Mouse (Mus musculus): Measurements from ENCODE around the gene Itfg2. TPM values are rescaled to one million over a fixed set of nuclear protein-coding genes. Genes with fewer than 3 reads are reported as not detected.
A peak's percentile ranks its signal among the peaks of the same experiment; 100 is the strongest.

Gene Itfg2
- total RNA-seq, 2 experiments from 2014 or later, result 15.3 to 16.3 TPM

- no peak for TF ChIP-seq CTCF (IDR thresholded peaks at IDR 0.05)
- Histone ChIP-seq H3K4me3 (no peak overlapping the region), H3K27ac (no peak overlapping the region)
- intact Hi-C loops (cut with DNase I), result no loop called here
- DNase-seq, result no peak
These were observed 4.6 kb upstream of the Itfg2 start for GRCm38 (mm10) chr6:128429300-128429699.

GRCm38 (mm10) chr6:128427571-128427970, 2.8 kb upstream of the Itfg2 start:
- no peak overlapping the region for H3K4me3 ChIP-seq
- DNase-seq, result no peak
- no peak for TF ChIP-seq CTCF (IDR thresholded peaks at IDR 0.05)
- intact Hi-C loops (cut with DNase I), result no loop called here
- H3K27ac ChIP-seq, result no peak overlapping the region

GRCm38 (mm10) chr6:128425046-128425445, 315 bp upstream of the Itfg2 start:
- Histone ChIP-seq H3K4me3 (peak overlapping the region; percentile 71), H3K27ac (peak overlapping the region; percentile 100)
- DNase-seq, result no peak
- intact Hi-C loops (cut with DNase I), result no loop called here
- no peak for TF ChIP-seq CTCF (IDR thresholded peaks at IDR 0.05)

GRCm38 (mm10) chr6:128423496-128424268, 1.0 kb downstream of the Itfg2 start:
- Histone ChIP-seq H3K27ac (peak overlapping the region; percentile 100), H3K4me3 (peak overlapping the region; percentile 71)
- intact Hi-C loops (cut with DNase I), result no loop called here
- DNase-seq, result no peak
- TF ChIP-seq CTCF (IDR thresholded peaks at IDR 0.05), result no peak

GRCm38 (mm10) chr6:128421480-128421879, 3.3 kb downstream of the Itfg2 start:
- no peak for TF ChIP-seq CTCF (IDR thresholded peaks at IDR 0.05)
- no peak overlapping the region for H3K27ac ChIP-seq
- H3K4me3 ChIP-seq, result no peak overlapping the region
- intact Hi-C loops (cut with DNase I), result no loop called here
- no peak for DNase-seq

GRCm38 (mm10) chr6:128421036-128421435, 3.7 kb downstream of the Itfg2 start:
- intact Hi-C loops (cut with DNase I), result no loop called here
- no peak for TF ChIP-seq CTCF (IDR thresholded peaks at IDR 0.05)
- DNase-seq, result no peak
- Histone ChIP-seq H3K4me3 (no peak overlapping the region), H3K27ac (no peak overlapping the region)

- no peak for DNase-seq
- H3K27ac ChIP-seq, result no peak overlapping the region
- H3K4me3 ChIP-seq, result no peak overlapping the region
- intact Hi-C loops (cut with DNase I), result no loop called here
- TF ChIP-seq CTCF (IDR thresholded peaks at IDR 0.05), result no peak
These were observed 6.7 kb downstream of the Itfg2 start for GRCm38 (mm10) chr6:128418076-128418475.

GRCm38 (mm10) chr6:128416169-128416568, 8.6 kb downstream of the Itfg2 start:
- H3K4me3 ChIP-seq, result no peak overlapping the region
- intact Hi-C loops (cut with DNase I), result no loop called here
- H3K27ac ChIP-seq, result no peak overlapping the region
- DNase-seq, result no peak
- TF ChIP-seq CTCF (IDR thresholded peaks at IDR 0.05), result no peak

- intact Hi-C loops (cut with DNase I), result loop anchor here (2.0 to 5.0 kb wide), 3 partner anchors 30 to 184 kb away; no protein-coding TSS in a partner anchor
- no peak overlapping the region for H3K27ac ChIP-seq
- peak; percentile 99 for TF ChIP-seq CTCF (IDR thresholded peaks at IDR 0.05)
- no peak overlapping the region for H3K4me3 ChIP-seq
- peak; percentile 77 for DNase-seq
These were observed 13.6 kb downstream of the Itfg2 start for GRCm38 (mm10) chr6:128411115-128411514.

GRCm38 (mm10) chr6:128410305-128410704, 14.4 kb downstream of the Itfg2 start:
- H3K4me3 ChIP-seq, result no peak overlapping the region
- no peak for TF ChIP-seq CTCF (IDR thresholded peaks at IDR 0.05)
- no peak for DNase-seq
- intact Hi-C loops (cut with DNase I), result loop anchor here (2.0 to 5.0 kb wide), 3 partner anchors 30 to 183 kb away; no protein-coding TSS in a partner anchor
- H3K27ac ChIP-seq, result no peak overlapping the region

- no peak for DNase-seq
- H3K27ac ChIP-seq, result no peak overlapping the region
- intact Hi-C loops (cut with DNase I), result no loop called here
- no peak for TF ChIP-seq CTCF (IDR thresholded peaks at IDR 0.05)
- H3K4me3 ChIP-seq, result no peak overlapping the region
These were observed 16.1 kb downstream of the Itfg2 start for GRCm38 (mm10) chr6:128408544-128409125.

- H3K4me3 ChIP-seq, result no peak overlapping the region
- H3K27ac ChIP-seq, result no peak overlapping the region
- TF ChIP-seq CTCF (IDR thresholded peaks at IDR 0.05), result no peak
- intact Hi-C loops (cut with DNase I), result no loop called here
- DNase-seq, result no peak
These were observed 20.0 kb downstream of the Itfg2 start for GRCm38 (mm10) chr6:128404708-128405107.

GRCm38 (mm10) chr6:128399421-128400185, 25.1 kb downstream of the Itfg2 start:
- peak; percentile 37 for DNase-seq
- no peak for TF ChIP-seq CTCF (IDR thresholded peaks at IDR 0.05)
- intact Hi-C loops (cut with DNase I), result no loop called here
- peak overlapping the region; percentile 44 for H3K4me3 ChIP-seq
- H3K27ac ChIP-seq, result peak overlapping the region; percentile 70
